Mouse (Mus musculus) layer of hippocampus, postnatal 25 days (tissue): ENCODE measurements around the gene Bmi1. TPM values are rescaled to one million over a fixed set of nuclear protein-coding genes. Genes with fewer than 3 reads are reported as not detected.

ENCODE experiments used
- DNase-seq, 2 experiments: peaks; one replicate each; pipeline ENCODE4 v3.0.0; 2022; ENCODE audit warnings: mixed read lengths in 2 of 2, low spot score in 1 of 2; ENCODE audit errors: extremely low spot score in 1 of 2
- total RNA-seq, 2 experiments: library from RNA; stranded (reverse); gene quantifications; 2 replicates each; pipeline ENCODE4 v1.2.3; 2021

Gene Bmi1
- total RNA-seq, 2 experiments from 2014 or later: 51.7 to 53.7 TPM

- DNase-seq: no peak
Measured at GRCm38 (mm10) chr2:18714337-18714736, 37.5 kb downstream of the Bmi1 start.

- no peak for DNase-seq
Measured at GRCm38 (mm10) chr2:18718521-18718920, 41.7 kb downstream of the Bmi1 start.

GRCm38 (mm10) chr2:18722208-18722830 is 45.5 kb downstream of the Bmi1 start:
- no peak for DNase-seq

GRCm38 (mm10) chr2:18724462-18724861 is 47.6 kb downstream of the Bmi1 start:
- DNase-seq: no peak

- no peak for DNase-seq
Measured at GRCm38 (mm10) chr2:18725880-18726279, 49.1 kb downstream of the Bmi1 start.

GRCm38 (mm10) chr2:18731718-18732117 is 54.9 kb downstream of the Bmi1 start:
- DNase-seq: no peak

GRCm38 (mm10) chr2:18734394-18735127 is 57.7 kb downstream of the Bmi1 start:
- DNase-seq: no peak

Other genes starting within 250 kb of the Bmi1 start
- 100 to 1,000 TPM; 104 to 110 TPM for gene Commd3, start 4.6 kb upstream of the Bmi1 start, total RNA-seq
- 1 to 10 TPM; 3.8 to 5.5 TPM for gene Spag6, start 17.0 kb downstream of the Bmi1 start, total RNA-seq